Mouse (Mus musculus) common myeloid progenitor, adult 5-6 weeks (primary cell): ENCODE data around the gene Asb8. TPM values are rescaled to one million over a fixed set of nuclear protein-coding genes. Genes with fewer than 3 reads are reported as not detected.

Experiments used
- ATAC-seq: replicated peaks from 2 replicates; pipeline ENCODE4 v1.8.0; 2016; ENCODE audit warnings: low read depth, mild to moderate bottlenecking, moderate TSS enrichment, inconsistent platforms; ENCODE audit not compliant: poor library complexity, severe bottlenecking
- total RNA-seq: library from RNA; stranded (forward); fragments of 200-1000, 187-1606 nt; gene quantifications from 2 replicates; pipeline ENCODE4 v1.2.3, GENCODE M21; 2017

The Asb8 gene
- 17.7 and 21.9 TPM in 2 replicates for total RNA-seq

DNA sequence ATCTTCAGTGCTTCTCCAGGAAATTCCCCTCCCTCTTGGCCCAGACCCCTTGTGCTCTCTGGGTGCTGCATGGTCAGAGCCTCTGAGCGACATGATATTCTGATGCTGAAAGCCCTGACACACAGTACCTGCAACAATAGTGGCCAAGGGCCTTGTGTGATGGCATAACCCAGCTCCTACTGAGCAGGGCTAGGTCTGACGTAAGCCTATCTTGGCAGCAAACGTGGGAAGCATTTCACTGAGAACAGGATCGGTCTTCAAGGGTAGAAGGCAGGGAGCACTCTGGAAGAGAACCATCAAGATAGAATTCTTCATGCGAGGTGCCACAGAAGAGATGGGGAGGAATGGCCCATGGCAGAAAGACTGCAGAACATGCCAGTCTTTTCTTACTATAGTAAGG lies at the start of gene Asb8:
Gene Asb8 (minus strand): TSS at position 101 of the 400 bp plus-strand sequence.
- ATAC-seq, result no peak

DNA sequence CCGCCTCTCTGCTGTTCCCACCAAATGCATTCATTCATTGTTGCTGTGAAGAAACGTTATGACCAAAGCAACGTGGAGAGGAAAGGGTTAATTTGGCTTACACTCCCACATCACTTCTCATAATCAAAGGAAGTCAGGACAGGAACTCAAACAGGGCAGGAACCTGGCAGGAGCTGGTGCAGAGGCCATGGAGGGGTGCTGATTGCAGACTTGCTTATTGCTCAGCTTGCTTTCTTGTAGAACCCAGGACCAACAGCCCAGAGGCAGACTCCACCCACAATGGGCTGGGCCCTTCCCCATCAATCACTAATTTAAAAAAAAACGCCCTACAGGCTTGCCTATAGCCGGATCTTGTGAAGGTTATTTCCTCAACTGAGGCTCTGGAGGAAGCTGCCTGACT lies 48.7 kb upstream of the Asb8 start:
- no peak for ATAC-seq

DNA sequence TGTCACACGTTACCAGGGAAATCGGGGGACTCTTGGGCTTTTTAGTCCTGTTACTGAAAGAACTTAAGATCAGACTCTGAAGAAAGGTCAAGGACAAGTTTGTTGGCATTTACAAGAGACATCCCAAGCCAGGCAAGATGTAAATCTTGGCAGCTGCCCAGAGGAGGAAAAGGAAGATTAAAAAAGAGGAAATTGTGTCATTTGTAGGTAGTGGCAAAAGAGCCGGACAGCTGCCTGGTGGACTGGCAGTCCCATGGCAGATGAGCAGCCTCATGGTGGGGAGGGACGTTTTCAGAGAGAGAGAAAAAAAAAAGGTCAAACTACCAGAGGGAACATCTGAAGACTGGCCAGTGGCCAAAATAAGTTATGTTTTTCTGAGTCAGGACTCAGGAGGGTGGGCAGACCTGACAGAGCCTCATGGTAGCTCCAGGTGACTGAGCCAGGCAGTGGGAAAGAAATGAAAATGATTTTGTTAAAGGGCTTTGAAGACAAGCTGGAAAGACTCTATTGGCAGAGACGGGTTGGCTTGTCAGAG lies 48.0 kb upstream of the Asb8 start:
- ATAC-seq, result no peak

DNA sequence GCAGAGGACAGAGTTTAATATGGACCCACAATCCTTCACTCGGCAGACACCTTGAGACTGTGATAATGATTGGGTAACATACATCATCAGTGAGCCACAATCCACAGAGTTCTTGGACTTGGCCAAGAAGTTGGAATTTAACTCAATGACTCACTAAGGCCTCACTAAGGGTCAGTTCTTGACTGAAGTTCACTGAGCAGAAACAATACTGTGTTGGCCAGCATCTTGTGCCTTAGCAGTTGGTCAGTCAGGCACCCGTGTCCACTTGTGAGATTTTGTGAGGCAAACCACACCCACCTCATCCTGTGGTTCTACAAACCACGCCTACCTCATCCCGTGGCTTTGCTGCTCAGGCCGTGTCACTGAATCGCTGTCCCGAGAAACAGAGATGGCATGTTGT lies 44.3 kb upstream of the Asb8 start:
- ATAC-seq, result no peak

DNA sequence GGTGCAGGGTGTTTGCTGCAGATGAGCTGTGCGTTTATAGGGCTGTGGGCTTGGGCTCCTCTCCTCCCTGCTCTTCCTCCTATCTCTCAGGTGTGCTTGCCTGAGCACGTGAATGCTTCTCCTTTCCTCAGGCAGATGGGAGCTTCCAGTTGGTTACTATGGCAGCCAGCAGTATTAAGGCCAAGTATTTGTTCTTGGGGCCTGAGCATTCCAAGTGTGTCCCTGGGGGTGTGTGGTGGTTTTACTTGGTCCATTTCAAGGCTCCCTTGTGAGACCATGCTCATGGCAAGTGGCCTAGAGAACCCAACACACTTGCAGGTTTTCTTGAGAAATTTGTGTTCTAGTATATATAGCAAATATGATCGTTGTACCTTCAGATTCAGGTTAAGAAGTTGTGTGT lies 30.0 kb upstream of the Asb8 start, which contains the start of gene Olfr288:
Gene Olfr288 (minus strand): TSS at position 101 of the 400 bp plus-strand sequence.
- no peak for ATAC-seq

DNA sequence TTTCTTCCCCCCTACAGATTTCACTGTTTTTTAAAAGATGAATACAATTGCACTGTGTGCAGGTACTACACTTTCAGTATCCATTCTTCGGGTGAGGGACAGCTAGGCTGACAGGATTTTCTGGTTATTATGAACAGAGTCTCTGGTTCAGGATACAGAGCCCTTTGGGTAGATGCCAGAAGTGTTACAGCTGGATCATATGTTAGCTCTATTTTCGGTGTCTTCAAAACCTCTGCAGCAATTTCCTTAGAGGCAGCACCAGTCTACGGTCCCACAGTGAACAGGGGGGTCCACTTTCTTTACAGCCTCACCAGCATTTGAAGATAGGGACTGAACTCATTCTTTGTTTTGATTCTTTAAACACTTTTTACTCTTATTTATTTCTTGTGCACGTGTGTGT lies 19.0 kb upstream of the Asb8 start:
- ATAC-seq, result no peak

DNA sequence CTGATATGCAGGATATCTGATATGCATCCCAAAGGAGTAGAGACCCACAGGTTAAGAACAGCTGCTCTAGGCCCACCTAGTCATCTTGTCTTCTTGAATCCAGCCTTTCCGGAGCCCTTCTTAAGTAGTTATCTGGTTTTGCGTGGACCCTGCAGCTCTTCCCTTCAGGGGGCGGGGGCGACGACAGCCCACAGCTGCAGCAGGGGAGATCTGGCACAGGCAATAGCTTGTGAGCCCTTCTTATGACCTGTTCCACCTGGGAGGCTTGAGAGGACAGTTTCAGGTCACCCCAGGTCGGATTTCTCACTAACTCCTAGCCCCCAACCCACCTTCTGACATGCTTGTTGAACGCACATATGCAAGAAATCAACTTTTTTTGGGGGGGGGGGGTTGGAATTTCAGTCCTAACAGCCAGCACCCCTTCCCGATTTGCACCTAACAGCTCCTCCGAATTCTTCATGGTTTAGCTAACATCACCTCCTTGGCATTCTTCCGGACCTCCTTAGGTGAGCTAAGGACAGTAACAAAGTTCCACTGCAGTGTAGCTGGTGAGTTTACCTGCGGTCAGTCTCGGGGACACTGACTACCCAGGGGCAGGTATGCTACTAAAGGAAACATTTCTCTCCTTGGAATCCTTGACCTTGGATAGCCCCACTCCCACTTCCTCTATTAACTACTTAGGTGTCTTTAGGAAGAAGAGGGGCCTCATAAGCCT lies 16.6 kb upstream of the Asb8 start:
- ATAC-seq, result no peak

DNA sequence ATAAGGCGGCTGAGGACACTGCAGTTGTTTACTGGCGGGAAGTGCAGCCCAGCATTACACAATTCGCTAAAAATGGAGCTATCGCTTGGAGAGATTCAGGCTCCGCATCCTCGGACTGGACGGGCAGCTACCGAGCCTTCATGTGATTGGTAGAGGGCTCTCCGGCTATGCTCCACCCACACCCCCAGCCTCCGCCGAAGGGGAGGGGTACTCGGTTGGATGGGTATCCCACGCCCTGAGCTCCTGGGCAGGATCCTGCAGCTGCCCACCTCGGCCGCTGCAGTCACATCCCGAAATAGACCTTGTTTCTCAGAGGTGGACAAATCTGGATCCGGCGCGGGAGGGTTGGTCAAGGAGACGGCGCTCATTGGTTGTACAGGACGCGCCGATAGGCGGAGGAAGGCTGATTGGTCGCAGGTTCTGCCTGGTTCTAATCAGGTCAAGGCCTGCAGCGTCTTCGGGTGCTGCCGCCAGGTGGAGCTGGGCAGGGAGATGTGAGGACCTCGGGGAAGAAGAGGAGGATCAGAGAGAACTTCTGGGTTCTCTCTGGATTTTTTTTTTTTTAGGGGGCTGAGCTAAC lies 15.8 kb upstream of the Asb8 start:
- peak; percentile 98 for ATAC-seq

DNA sequence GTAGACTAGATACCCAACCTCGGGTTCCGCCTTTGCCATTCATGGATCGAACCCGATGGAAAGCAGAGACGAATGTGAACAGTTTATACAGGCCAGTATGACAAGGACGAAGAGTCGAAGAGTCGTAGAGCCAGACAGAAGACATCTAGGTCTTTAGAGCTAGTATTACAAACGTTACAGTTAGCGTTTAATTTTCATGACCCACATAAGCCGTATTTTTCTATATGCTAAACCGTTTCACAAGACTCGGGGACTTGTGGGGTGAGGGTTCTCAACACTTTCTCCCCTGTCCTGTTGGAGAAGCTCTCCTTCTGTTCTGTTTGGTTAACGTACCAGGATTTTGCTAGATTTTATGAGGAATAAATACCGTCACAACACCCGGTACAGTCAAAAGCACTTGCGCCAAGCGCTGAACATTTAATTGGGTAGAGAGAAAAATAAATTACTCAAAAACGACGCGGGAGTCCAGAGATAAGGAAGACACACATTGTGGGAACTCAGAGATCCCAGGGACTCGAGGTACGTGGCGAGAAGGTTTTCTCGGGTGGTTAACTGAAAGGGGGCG lies 15.2 kb upstream of the Asb8 start:
- no peak for ATAC-seq

DNA sequence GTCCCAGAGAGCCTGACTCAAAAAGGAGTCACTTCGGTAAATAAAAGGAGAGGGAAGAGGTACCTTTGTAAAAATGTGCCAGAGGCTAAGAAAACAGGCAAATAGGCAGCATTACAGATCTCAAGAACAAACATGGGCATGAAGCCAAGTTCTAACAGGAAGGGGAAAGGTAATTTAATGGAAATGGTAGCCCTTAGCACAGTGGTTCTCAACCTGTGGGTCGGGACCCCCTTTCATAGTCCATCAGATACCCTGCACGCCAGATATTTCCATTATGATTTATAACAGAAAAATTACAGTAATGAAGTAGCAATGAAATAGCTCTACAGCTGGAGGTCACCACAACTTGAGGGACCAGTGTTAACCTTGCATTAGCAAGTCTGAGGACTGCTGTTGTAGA lies 11.9 kb upstream of the Asb8 start:
- ATAC-seq, result no peak

DNA sequence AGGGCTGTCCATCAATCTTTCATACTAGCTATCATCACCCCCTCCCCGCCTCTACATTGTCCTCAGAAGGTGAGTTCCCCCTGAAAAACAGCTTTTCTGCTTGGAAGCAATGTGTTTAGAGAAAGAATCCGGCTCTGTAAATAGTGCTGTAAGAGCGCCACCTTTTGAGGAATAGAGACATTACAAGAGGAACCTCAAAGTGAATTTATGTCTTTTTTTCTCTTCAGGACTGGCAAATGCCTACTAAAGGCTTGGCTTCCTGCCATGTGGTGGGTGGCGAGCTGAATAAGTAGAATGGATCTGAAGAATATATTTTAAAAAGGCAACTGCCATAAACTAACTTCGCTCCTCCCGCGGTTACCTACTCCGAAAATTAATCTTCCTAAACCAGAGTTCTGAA lies 8.4 kb upstream of the Asb8 start:
- peak; percentile 63; the same call in 1 of the 2 replicates for ATAC-seq

DNA sequence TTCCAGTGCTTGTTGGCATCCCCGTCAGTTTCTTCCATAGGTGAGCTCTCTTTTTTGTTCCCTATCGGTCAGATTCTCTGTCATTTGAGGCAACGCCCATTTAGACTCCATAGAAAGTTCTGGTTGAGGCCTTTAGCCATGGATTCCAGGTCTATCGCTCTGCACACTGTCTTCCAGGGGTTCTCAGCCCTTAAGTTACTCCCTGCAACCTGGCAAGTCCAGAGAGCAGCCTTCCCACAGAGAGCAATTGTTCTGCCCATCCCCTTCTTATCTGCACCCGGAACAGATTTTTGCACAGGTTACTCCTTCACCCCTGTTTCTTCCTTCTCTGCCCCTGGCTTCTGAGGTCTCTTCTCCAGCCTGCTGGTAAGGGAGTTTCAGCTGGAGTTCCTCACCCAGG lies 6.7 kb upstream of the Asb8 start:
- no peak for ATAC-seq

DNA sequence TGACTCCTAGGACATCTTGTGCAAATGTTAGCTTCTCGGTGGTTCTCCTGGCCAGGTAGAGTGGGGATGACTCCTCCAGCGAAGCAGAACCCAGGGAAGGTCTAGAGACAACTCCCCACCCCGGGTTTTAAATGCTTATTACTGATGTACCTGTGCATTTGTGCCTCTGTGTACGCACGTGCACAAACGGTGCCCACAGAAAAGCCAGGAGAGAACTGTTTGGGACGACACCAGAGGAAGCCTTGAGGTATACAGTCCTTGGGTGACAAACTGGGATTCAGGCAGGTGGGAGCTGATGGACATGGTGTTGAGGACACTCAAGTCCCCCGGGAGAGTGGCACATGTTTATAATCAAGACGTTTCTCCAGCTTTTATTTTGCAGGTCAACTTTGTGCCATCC lies 5.5 kb upstream of the Asb8 start:
- no peak for ATAC-seq

DNA sequence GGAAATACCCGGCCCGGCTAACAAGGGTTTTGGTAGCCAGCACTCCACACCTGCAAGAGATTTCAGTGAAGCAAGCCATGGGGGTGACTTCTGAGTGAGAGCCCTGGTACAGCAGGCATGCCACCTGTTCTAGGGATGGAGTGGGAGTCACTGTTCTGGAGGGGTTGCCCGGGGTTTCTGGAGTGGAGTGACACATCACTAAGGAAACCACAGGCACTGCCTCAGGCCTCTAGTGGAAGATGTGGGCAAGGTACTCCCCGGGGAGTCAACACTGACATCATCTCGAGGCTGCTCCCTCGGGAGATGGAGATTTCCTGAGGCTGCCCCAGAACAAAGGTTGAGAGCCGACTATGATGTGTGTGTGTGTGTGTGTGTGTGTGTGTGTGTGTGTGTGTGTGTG lies 4.9 kb upstream of the Asb8 start:
- no peak; the same call in 1 of the 2 replicates for ATAC-seq

DNA sequence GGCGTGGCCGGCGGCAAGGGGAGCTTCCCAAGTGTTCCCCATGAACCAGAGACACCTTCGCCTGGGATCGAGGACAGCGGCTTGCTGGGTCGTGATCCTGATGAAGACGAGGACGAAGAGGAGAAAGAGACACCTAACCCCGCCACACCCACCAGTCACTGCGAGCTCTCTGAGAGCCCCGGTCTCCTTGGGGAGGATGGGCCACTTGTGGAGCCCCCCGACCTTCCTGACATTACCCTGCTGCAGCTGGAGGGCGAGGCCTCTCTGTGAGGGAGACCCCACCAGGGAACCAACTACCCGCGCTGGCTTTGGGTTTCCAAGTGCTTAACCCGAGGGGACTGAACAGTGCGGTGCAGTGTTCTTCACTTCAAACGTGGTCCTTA lies 3.2 kb upstream of the Asb8 start:
- ATAC-seq, result no peak

DNA sequence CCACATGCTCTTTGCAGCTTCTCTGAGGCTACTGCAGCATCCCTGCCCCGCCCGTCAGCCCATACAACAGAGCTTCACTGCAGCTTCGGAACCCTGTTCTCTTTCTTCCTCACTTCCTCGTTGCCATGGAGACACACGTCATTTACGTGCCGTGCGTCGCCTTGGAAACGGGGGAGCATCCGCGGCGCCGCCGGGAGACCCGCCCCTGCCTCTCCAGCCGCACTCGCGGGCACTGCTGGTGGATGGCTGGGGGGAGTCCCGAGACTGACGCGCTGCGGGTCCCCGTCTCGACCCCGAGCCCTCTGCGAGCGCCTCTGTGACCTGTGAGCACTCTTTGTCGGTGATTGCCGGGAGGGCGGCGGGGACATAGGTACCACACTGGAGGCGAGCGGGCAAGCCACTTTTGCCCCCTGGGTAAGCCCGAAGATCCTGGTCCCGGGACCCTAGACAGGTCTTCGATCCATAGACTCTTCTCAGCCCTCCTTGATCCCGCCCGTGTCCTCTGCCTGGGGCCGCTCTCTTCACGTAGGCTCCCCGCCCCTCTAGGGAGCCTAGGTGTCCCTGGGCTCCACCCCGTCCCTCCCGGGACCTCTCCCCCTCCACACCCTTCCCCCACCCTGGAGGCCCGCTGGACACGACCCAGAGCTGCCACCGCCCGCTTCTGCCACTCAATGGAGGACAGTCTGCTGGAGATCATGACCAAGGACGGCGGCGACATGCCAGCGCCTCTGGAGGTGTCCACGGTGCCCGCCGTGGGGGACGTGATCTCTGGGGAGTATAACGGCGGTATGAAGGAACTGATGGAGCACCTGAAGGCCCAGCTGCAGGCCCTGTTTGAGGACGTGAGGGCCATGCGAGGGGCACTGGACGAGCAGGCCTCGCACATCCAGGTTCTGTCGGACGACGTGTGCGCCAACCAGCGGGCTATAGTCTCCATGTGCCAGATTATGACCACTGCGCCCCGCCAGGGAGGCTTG lies 2.5 kb upstream of the Asb8 start:
- ATAC-seq, result peak; percentile 77

DNA sequence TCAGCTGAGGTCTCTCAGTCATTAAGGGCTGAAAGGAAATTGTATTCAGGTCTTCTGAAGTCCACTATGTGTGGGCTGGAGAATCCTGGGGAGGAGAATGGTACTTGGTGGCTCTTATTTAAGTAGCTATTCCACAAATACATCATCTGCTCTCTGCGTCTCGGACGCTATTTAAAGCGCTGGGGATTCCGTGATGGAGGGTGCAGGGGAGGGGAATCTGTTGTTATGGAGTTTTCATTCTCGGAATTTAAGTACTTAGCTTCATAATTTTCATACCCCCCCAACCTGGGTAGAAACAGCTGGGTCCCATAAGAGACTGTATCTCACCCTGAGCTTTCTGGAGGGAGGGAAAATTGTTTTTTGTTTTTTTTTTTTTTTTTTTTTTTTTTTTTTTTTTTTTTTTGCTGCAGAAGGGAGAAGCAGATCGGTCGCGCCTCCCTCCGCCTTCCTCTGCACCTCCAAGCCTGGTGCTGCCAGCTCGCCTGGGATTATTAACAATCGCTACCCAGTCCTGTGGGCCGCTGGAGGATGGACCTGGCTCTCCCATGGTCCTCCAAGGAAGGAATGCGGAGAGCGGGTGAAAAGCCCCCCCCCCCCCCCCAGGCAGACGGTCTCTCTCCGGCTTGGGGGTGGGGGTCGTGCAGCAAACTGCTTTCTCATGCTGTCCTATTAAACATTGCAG lies 1.7 kb upstream of the Asb8 start, which contains the start of gene Ccdc184:
Gene Ccdc184 (plus strand): TSS at position 196 of the 682 bp plus-strand sequence.
- ATAC-seq, result no peak

DNA sequence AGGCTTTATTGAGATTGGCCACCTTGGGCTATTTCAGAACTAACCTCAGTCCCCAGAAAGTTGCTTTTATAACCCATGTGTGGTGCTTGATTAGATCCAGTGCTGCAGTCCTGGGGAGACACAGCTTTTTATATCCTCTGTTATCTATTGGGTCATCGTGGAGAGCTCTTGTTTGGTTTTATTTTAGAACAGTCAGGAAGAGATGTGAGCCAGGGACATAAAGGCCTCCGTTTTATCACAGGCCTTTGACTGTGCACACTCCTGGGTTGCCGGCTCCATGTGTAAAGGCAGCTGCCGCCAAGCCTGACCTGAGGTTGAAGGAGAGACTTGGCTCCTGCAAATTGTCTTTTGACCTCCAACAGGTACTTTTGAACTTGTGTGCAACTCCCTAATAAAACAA lies 2.9 kb downstream of the Asb8 start:
- no peak for ATAC-seq

DNA sequence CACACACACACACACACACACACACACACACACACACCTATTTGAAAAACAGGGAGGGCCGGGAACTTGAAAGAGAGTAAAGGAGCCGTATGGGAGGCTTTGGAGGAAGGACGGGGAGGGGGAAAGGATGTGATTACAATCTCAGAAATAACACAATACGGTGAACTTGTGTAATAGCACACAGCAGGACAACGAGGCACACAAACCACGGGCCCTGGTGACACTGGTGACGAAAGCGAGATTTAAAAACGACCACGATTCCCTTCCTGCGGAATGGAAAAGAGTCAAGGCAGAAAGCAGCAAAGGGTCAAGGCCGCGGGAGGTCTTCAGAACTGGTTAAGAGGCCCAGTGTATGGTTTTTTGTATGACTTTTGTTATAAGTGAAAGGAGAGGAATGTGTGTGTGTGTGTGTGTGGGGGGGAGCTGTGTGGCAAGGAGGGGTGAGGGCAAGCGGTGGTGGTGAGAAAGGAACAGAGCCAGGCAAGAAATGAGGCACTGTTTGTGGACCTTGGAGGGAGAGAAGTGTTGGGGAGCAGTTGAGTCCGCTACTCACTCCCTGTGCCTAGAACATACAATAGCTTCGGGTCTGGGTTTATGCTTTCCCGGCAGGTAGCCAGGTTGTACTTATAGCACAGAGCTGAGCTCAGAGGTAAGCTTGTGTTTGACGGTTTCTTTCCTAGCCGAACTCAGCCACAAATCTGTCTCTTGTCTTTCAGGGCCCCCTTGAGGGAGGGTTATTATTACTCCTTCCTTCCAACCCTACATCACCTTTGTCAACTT lies 4.2 kb downstream of the Asb8 start:
- no peak for ATAC-seq
